Mouse (Mus musculus): Measurements from ENCODE around the gene Ncor2. TPM values are rescaled to one million over a fixed set of nuclear protein-coding genes. Genes with fewer than 3 reads are reported as not detected.

Gene Ncor2
- polyA plus RNA-seq, 1 experiment from 2014 or later = 27.5 TPM

DNA sequence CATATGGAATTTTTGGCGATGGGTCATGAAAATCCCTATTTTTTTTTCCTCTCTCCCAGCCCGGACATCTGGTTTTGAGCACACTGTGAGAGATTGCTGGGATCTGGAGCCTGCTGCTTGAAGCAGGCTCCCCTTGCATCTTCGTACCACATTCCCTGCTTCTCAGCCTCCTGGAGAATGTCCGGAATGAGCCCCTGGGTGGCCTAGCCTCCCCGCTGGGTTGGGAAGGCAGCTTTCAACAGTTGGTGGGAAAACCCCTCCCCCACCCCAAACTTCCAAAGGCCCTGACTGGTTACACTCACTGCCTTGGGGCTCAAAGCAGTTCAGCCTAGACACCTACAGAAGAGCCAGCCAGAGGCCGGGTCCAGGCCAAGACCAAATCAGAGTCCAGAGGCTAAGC is 5.8 kb upstream of the Ncor2 start:
- Histone ChIP-seq H3K36me3 (ENCODE audit: control insufficient read depth, insufficient read depth, low read length) (no peaks in the 10 kb centered on the region), H3K4me1 (replicated peaks; ENCODE audit: control insufficient read depth, insufficient read depth, low read length) (peaks cover 36% of the 10 kb centered on the region), H3K4me2 (ENCODE audit: low read length) (no peak overlapping the region), H3K9me3 (ENCODE audit: control insufficient read depth, low read length) (no peaks in the 10 kb centered on the region), H3K4me3 (ENCODE audit: low read depth, low read length) (no peak overlapping the region), H3K9ac (ENCODE audit: low read length) (no peak overlapping the region), H3K27me3 (replicated peaks; ENCODE audit: control insufficient read depth, insufficient read depth, low read length) (no peaks in the 10 kb centered on the region), H3K27ac (ENCODE audit: low read depth) (peak overlapping the region; percentile 92)
- ATAC-seq (replicated peaks; ENCODE audit: low FRiP score, low TSS enrichment, low read depth) (peak; percentile 59), DNase-seq (ENCODE audit: low spot score) (no peak)
- 18% methylated on average over 6 of the region's 6 CpGs for WGBS

DNA sequence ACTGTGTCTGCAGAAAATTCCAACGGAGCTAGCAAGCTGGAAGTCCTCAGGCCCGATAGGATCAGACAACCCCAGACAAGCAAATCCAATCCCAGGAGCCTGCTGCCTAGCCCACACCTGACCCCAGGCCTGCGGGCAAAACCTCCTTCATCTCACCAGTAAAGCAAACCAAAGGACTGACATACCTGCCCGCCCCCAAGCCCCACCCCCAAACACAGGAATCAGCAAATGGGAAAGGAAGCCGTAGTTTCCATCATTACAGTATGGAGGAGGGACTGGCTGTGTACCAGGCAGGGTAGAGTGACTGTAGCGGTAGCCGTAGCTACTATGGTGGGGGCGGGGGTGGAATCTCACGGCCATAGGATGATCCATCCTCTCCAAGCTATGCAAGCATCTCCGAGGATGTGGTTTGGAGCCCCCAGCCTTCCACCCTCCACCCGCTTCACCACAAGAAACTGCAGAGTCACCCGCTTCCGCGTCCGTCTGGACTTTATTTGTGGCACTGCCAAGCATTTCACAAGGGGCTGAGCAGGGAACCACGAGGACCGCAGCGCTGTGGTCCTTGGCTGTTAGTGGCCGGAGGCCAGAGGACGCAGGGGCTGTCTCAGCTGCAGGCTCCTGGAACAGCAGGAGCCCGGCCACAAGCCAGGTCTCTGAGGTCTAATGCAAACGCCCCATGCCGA is 4.4 kb upstream of the Ncor2 start:
- Histone ChIP-seq H3K4me1 (replicated peaks; ENCODE audit: control insufficient read depth, insufficient read depth, low read length) (peaks cover 32% of the 10 kb centered on the region), H3K4me2 (ENCODE audit: low read length) (no peak overlapping the region), H3K4me3 (ENCODE audit: low read depth, low read length) (no peak overlapping the region), H3K9ac (ENCODE audit: low read length) (no peak overlapping the region), H3K36me3 (ENCODE audit: control insufficient read depth, insufficient read depth, low read length) (no peaks in the 10 kb centered on the region), H3K27me3 (replicated peaks; ENCODE audit: control insufficient read depth, insufficient read depth, low read length) (no peaks in the 10 kb centered on the region), H3K9me3 (ENCODE audit: control insufficient read depth, low read length) (no peaks in the 10 kb centered on the region), H3K27ac (ENCODE audit: low read depth) (peak overlapping the region; percentile 92; the same call in 1 of the 2 replicates)
- DNase-seq (ENCODE audit: low spot score) (no peak), ATAC-seq (replicated peaks; ENCODE audit: low FRiP score, low TSS enrichment, low read depth) (no peak)
- 37% methylated on average over 23 of the region's 23 CpGs for WGBS

DNA sequence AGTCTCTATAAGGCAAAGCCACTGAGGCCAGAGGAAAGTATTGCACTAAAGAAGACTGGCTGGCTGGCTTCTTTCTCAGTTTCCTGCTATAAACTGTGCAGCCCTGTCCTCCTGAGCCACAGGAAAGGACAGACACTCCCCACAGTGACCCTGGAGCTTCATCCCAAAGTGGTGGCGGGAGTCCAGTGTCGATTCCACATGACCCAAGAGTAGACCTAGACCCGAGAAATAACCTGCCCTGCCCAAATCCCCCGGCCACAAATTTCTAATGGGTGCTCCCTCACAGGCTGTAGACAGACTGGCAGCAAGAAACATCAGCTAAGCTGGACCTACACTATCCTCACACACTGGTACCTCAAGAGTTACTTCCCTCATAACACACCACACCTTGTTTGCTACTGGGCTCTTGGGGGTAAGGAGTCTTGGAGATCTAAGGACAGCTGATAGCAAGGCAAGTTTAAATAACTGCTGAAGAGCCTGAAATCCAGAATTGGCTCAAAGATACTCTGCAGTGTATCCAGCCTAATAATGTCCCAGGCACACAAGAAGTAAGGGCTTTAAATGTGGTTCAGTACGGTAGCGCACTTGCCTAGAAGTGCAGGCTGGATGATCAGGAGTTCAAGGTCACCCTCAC is 1.7 kb upstream of the Ncor2 start:
- Histone ChIP-seq H3K27ac (ENCODE audit: low read depth) (peak overlapping the region; percentile 70; the same call in 1 of the 2 replicates), H3K36me3 (ENCODE audit: control insufficient read depth, insufficient read depth, low read length) (no peaks in the 10 kb centered on the region), H3K4me3 (ENCODE audit: low read depth, low read length) (no peak overlapping the region), H3K4me1 (replicated peaks; ENCODE audit: control insufficient read depth, insufficient read depth, low read length) (peaks cover 47% of the 10 kb centered on the region), H3K9me3 (ENCODE audit: control insufficient read depth, low read length) (no peaks in the 10 kb centered on the region), H3K9ac (ENCODE audit: low read length) (no peak overlapping the region), H3K27me3 (replicated peaks; ENCODE audit: control insufficient read depth, insufficient read depth, low read length) (no peaks in the 10 kb centered on the region), H3K4me2 (ENCODE audit: low read length) (no peak overlapping the region)
- WGBS = 77% methylated on average over 6 of the region's 6 CpGs
- ATAC-seq (replicated peaks; ENCODE audit: low FRiP score, low TSS enrichment, low read depth) (no peak), DNase-seq (ENCODE audit: low spot score) (no peak)

DNA sequence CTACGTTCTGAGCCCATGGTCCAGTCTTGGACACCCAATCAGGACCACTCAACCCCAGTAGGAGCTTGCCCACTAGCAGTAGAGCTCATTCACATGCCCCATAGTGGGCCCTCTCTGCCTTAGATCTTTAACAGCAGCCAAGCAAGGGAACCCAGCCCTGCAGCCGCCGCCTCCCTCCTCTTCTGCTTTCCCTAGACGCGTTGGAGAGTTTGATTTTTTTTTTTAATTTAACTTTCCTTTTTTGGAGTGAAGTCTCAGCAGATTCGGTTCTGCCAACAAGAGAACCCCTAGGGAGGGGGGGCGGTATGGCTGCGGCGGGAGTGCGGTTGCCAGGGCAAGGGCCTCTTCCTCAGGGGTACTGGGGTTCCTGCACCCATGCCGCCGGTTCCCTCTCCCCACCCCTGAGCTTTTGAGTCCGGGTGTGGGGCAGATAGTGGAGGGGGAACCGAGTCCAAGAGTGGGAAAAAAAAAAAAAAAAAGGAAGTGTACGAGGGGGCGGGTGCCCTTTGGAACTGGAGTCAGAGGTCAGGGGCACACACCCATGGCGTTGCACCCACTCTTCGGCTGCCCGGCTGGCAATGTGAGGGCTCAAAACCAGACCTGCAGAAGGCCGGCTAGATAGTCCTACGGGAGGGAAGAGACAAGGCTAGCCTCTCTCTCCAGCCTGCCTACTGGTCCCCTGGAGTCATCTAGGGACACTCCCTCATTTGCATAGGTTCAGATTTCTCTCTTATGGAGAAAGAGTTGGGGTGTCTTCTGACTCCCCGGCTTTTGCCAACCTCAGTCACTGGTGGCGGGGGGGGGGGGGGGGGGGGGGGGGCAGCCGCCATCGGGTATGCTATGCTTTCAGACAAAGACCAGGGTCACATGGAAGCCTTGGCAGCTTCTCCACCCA is 963 bp upstream of the Ncor2 start:
- Histone ChIP-seq H3K4me3 (ENCODE audit: low read depth, low read length) (peak overlapping the region; percentile 85), H3K4me2 (ENCODE audit: low read length) (peak overlapping the region; percentile 87), H3K36me3 (ENCODE audit: control insufficient read depth, insufficient read depth, low read length) (no peaks in the 10 kb centered on the region), H3K4me1 (replicated peaks; ENCODE audit: control insufficient read depth, insufficient read depth, low read length) (peaks cover 47% of the 10 kb centered on the region), H3K27me3 (replicated peaks; ENCODE audit: control insufficient read depth, insufficient read depth, low read length) (no peaks in the 10 kb centered on the region), H3K27ac (ENCODE audit: low read depth) (peak overlapping the region; percentile 97), H3K9me3 (ENCODE audit: control insufficient read depth, low read length) (no peaks in the 10 kb centered on the region), H3K9ac (ENCODE audit: low read length) (peak overlapping the region; percentile 82)
- WGBS = 5% methylated on average over 25 of the region's 25 CpGs
- ATAC-seq (replicated peaks; ENCODE audit: low FRiP score, low TSS enrichment, low read depth) (peak; percentile 18), DNase-seq (ENCODE audit: low spot score) (no peak)

DNA sequence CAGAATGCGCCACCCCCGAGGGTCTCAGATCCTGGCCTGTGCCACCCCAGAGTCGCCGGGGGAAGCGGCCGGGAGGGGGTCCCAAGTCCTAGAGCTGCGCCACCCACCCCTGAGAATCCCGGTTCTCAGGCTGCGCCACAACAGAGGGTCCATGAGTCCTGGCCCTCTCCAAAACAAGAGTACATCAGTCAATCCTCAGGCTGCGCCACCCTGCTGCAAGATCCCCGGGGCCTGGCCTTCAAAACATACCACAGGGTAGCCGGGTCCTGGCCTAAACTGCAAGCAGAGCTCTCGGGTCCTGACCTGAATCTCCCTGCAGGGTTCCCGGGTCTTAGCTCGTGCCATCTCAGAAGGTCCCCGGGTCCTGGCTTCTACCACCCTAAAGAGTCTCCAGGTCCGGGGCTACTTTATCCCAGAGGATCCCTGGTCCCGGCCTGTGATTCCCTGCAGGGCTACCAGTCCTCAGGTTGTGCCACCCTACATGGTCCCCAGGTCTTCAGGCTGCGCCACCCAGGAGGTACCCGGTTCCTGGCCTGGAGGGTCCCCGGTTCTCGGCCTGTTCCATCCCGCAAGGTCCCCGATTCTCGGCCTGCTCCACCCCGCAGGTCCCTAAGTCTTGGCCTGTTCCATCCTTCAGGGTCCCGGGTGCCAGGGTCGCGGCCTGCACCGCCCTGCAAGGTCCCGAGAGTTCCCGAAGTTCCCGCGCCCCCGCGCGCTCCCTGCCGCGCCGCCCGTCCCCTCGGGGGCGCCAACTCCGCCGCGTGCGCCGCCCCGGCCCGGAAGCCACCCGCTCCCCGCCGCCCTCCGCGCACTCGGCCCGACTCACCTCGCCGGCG is 630 bp downstream of the Ncor2 start:
- H3K27me3 ChIP-seq (replicated peaks; ENCODE audit: control insufficient read depth, insufficient read depth, low read length) = no peaks in the 10 kb centered on the region
- peaks cover 48% of the 10 kb centered on the region for H3K4me1 ChIP-seq (replicated peaks; ENCODE audit: control insufficient read depth, insufficient read depth, low read length)
- H3K4me2 ChIP-seq (ENCODE audit: low read length) = peak overlapping the region; percentile 87
- H3K9me3 ChIP-seq (ENCODE audit: control insufficient read depth, low read length) = no peaks in the 10 kb centered on the region
- WGBS = under 1% methylated on average over 59 of the region's 60 CpGs
- peak overlapping the region; percentile 82 for H3K9ac ChIP-seq (ENCODE audit: low read length)
- peak; percentile 86 for DNase-seq (ENCODE audit: low spot score)
- no peaks in the 10 kb centered on the region for H3K36me3 ChIP-seq (ENCODE audit: control insufficient read depth, insufficient read depth, low read length)
- ATAC-seq (replicated peaks; ENCODE audit: low FRiP score, low TSS enrichment, low read depth) = peak; percentile 52
- H3K27ac ChIP-seq (ENCODE audit: low read depth) = peak overlapping the region; percentile 97
- H3K4me3 ChIP-seq (ENCODE audit: low read depth, low read length) = peak overlapping the region; percentile 85

DNA sequence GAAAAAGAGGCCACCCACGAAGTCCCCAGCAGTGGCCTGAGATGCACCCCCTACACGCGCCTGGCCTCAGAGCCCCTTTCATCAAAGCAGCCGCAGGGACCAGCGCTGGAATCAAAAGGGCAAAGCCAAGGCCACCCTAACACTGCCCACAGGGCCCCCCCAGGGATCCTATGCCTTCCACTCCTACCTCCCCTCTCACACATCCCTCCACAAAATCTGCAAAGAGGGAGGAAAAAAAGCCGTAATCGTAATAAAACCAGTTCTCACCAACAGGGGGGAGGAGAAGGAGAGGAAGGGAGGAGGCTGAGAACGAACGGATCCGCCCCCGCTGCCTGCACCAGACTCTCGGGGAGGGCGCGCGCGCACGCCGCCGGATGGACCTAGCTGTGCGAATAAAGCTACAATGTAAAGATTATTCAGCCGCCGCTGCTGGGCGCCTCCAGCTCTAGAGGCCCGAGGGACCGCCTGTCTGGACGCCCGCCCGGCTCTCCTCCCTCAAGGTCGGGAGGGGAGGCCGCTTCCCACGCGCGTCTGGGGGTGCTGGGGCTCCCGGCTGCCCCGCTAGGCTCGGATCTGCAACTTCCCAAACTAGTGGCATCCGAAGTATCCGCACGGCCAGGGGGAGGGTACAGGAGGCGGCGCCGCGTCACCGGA is 1.4 kb downstream of the Ncor2 start:
- Histone ChIP-seq H3K9me3 (ENCODE audit: control insufficient read depth, low read length) (no peaks in the 10 kb centered on the region), H3K9ac (ENCODE audit: low read length) (peak overlapping the region; percentile 82), H3K4me3 (ENCODE audit: low read depth, low read length) (peak overlapping the region; percentile 85), H3K4me1 (replicated peaks; ENCODE audit: control insufficient read depth, insufficient read depth, low read length) (peaks cover 56% of the 10 kb centered on the region), H3K4me2 (ENCODE audit: low read length) (peak overlapping the region; percentile 87), H3K36me3 (ENCODE audit: control insufficient read depth, insufficient read depth, low read length) (no peaks in the 10 kb centered on the region), H3K27me3 (replicated peaks; ENCODE audit: control insufficient read depth, insufficient read depth, low read length) (no peaks in the 10 kb centered on the region), H3K27ac (ENCODE audit: low read depth) (peak overlapping the region; percentile 97)
- ATAC-seq (replicated peaks; ENCODE audit: low FRiP score, low TSS enrichment, low read depth) = peak; percentile 26
- under 1% methylated on average over 44 of the region's 44 CpGs for WGBS
- DNase-seq (ENCODE audit: low spot score) = peak; percentile 85

DNA sequence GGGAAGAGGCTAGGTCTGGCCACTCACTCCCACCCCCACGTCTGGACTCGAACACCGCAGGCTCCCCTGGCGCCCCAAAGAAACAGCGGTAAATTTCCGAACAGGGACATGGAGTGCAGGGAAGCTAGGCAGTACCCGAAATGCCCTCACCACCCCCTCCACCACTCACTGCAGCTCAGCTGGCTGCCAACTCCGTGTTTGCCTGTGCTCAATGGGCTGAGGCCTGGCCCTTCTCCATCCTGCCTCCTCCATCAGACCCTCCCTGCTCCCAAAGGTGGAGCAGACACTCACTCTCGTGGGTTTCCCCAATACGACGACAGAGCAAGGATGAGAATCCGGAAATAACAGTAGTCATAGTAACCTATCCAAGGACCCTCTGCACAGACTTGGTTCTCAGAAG is 2.2 kb downstream of the Ncor2 start:
- WGBS = 19% methylated on average over 12 of the region's 12 CpGs
- no peak for DNase-seq (ENCODE audit: low spot score)
- H3K9me3 ChIP-seq (ENCODE audit: control insufficient read depth, low read length) = no peaks in the 10 kb centered on the region

More for the DNA sequence above, 2.2 kb downstream of the Ncor2 start:
- no peaks in the 10 kb centered on the region for H3K36me3 ChIP-seq (ENCODE audit: control insufficient read depth, insufficient read depth, low read length)
- H3K27ac ChIP-seq (ENCODE audit: low read depth) = peak overlapping the region; percentile 97; the same call in 1 of the 2 replicates
- peak overlapping the region; percentile 82 for H3K9ac ChIP-seq (ENCODE audit: low read length)
- ATAC-seq (replicated peaks; ENCODE audit: low FRiP score, low TSS enrichment, low read depth) = no peak
- peak overlapping the region; percentile 87 for H3K4me2 ChIP-seq (ENCODE audit: low read length)
- peak overlapping the region; percentile 85 for H3K4me3 ChIP-seq (ENCODE audit: low read depth, low read length)
- no peaks in the 10 kb centered on the region for H3K27me3 ChIP-seq (replicated peaks; ENCODE audit: control insufficient read depth, insufficient read depth, low read length)
- H3K4me1 ChIP-seq (replicated peaks; ENCODE audit: control insufficient read depth, insufficient read depth, low read length) = peaks cover 62% of the 10 kb centered on the region
